Mouse (Mus musculus) heart, embryonic 10.5 days (tissue): ENCODE measurements around the gene Sbno2. TPM values are rescaled to one million over a fixed set of nuclear protein-coding genes. Genes with fewer than 3 reads are reported as not detected.
A peak's percentile ranks its signal among the peaks of the same experiment; 100 is the strongest.
"Not testable (repeated sequence)": the region's sequence is repeated elsewhere in the genome, so short reads cannot be mapped to it uniquely, and the experiment has no call there.

Experiments used
- DNase-seq: peaks from one replicate; pipeline ENCODE4 v3.0.0-alpha.2; 2017; ENCODE audit warnings: low spot score
- H3K27ac ChIP-seq: fragments of 300-500 bp; sonication (generic); 2 replicates; pipeline ENCODE4 v1.5.1; 2016; ENCODE audit warnings: mild to moderate bottlenecking
- H3K27me3 ChIP-seq: fragments of 300-500 bp; sonication (generic); 2 replicates; pipeline ENCODE4 v1.6.1; 2016; ENCODE audit warnings: mild to moderate bottlenecking; ENCODE audit not compliant: poor library complexity, insufficient read depth, severe bottlenecking
- H3K36me3 ChIP-seq: fragments of 300-500 bp; sonication (generic); 2 replicates; pipeline ENCODE4 v1.6.1; 2016; ENCODE audit warnings: mild to moderate bottlenecking, moderate library complexity
- H3K4me1 ChIP-seq: fragments of 300-500 bp; sonication (generic); 2 replicates; pipeline ENCODE4 v1.6.1; 2016; ENCODE audit warnings: mild to moderate bottlenecking
- H3K4me3 ChIP-seq: fragments of 300-500 bp; sonication (generic); 2 replicates; pipeline ENCODE4 v1.5.1; 2016; ENCODE audit warnings: mild to moderate bottlenecking, moderate library complexity
- H3K9me3 ChIP-seq: fragments of 300-500 bp; sonication (generic); 2 replicates; pipeline ENCODE4 v1.6.1; 2016; ENCODE audit warnings: mild to moderate bottlenecking, moderate library complexity
- WGBS: fragments of 180-500 bp; shearing (Covaris S2); methylation state at CpG from one replicate; pipeline ENCODE4 v1.1.7; 2016; 5-methylcytosine and 5-hydroxymethylcytosine counted together
- polyA plus RNA-seq: library from polyadenylated mRNA; unstranded; fragments of >200 nt; fragmentation: Nextera tagmentation; extraction: Ambion mirVana; gene quantifications from 2 replicates; pipeline ENCODE4 v1.2.1, GENCODE M21; 2016

Gene Sbno2
- polyA plus RNA-seq, 1 experiment from 2014 or later = 15.6 TPM

DNA sequence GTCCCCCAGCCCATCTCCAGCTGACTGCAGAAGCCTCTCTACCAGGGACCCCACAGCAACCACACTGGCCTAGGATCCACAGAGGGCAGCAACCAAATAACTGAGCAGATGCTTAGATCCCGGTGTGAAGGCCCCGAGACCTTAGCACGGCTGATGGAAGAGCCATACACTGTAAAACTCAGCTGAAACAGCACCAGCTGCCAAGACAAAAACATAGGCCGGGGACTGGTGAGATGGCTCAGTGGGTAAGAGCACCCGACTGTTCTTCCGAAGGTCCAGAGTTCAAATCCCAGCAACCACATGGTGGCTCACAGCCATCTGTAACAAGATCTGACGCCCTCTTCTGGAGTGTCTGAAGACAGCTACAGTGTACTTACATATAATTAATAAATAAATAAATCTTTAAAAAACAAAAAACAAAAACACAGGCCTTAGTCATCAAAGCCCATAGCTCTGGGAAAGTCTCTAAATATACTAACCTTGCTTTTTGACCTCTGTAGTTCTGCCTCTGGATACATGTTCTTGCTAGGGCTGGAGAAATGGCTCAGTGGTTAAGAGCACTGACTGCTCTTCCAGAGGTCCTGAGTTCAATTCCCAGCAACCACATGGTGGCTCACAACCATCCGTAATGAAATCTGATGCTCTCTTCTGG lies 63.8 kb downstream of the Sbno2 start:
- Histone ChIP-seq H3K36me3 (peaks cover 21% of the 10 kb centered on the region), H3K4me1 (peaks cover 22% of the 10 kb centered on the region), H3K27ac (0 out of 2 replicates have a peak overlapping the region, but pooled peaks have one; percentile 0)
- WGBS = 82% methylated on average over 8 of the region's 8 CpGs
- H3K4me3 ChIP-seq, H3K27me3 ChIP-seq, DNase-seq, H3K9me3 ChIP-seq: not testable (repeated sequence)

DNA sequence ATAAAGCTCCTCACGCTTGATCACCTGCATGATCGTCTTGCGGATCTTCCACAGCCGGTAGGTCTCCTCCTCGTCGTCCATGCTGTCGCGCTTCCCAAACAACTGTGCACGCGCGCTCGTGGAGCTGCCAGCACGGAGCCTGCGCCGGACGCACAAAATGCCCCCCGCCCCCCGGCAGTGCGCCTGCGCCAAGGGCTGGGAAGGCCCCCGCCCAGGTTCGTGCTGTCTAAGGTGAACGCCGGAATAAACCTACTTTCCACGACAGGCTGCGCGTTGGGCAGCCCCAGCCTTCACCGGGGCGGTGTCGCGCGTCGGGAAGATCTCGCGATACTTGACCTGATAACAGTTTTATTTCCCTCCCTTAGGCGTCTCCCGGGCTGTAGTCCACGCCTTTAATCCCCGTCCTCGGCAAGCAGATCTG lies 65.8 kb downstream of the Sbno2 start, which contains the start of gene Polr2e:
TSS of gene Polr2e (minus strand) at position 237 of the 421 bp plus-strand sequence.
- H3K4me1 ChIP-seq = peaks cover 38% of the 10 kb centered on the region
- no peaks in the 10 kb centered on the region for H3K27me3 ChIP-seq
- peak within 1 kb of the TSS; percentile 87 for H3K27ac ChIP-seq

DNA sequence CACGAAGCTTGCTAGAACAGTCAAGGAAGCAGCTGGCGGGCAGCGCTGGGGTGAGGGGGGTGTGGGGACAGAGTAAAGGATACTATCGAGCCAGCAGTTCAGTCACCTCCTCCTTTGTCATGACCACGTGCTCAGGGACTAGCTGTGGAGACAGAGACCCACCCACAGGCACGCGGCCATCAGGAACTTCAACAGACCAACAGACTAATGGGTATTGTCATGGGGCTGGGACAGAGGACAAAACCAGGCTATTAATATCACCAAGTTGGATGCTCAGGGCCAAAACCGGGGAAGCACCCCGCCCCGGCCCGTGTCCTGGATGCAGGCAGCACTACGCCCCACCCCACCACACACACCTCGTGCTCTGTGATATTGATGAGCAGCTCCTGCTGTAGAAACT lies 68.5 kb downstream of the Sbno2 start:
- peaks cover 61% of the 10 kb centered on the region for H3K4me1 ChIP-seq
- no peaks in the 10 kb centered on the region for H3K9me3 ChIP-seq
- DNase-seq = no peak
- H3K27me3 ChIP-seq = no peaks in the 10 kb centered on the region
- H3K4me3 ChIP-seq = 0 out of 2 replicates have a peak overlapping the region, but pooled peaks have one; percentile 12
- WGBS = 93% methylated on average over 13 of the region's 13 CpGs
- no peak overlapping the region for H3K27ac ChIP-seq
- H3K36me3 ChIP-seq = peaks cover 44% of the 10 kb centered on the region

More for the DNA sequence above, 65.8 kb downstream of the Sbno2 start, which contains the start of gene Polr2e:
- Histone ChIP-seq H3K4me3 (peak within 1 kb of the TSS; percentile 82), H3K36me3 (peaks cover 41% of the 10 kb centered on the region), H3K9me3 (no peaks in the 10 kb centered on the region)
- under 1% methylated on average over 40 of the region's 40 CpGs for WGBS
- peak; percentile 98 for DNase-seq

DNA sequence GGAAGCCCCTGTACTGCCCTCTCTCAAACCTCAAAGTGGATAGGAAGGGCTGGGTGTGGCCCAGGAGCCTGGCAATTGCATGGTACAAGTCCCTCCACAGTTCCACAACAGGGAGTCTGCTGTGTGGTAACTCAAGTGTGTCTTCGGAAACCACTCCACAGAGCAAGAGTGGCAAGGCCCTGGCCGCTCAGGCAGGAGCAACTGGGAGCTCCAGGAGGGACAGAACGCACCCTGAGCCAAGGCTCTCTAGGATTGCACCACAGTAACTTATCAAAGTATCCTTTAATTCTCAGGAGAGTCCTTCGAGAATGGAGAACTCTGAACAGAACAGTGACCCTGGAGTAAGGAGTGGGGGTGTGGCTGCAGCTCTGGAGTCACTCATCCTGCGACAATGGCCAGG lies 69.7 kb downstream of the Sbno2 start:
- WGBS = 87% methylated on average over 5 of the region's 5 CpGs
- Histone ChIP-seq H3K36me3 (peaks cover 51% of the 10 kb centered on the region), H3K27me3 (no peaks in the 10 kb centered on the region), H3K4me1 (peaks cover 67% of the 10 kb centered on the region), H3K4me3 (no peak overlapping the region), H3K9me3 (no peaks in the 10 kb centered on the region), H3K27ac (peak overlapping the region; percentile 48; the same call in 1 of the 2 replicates)
- DNase-seq = no peak

DNA sequence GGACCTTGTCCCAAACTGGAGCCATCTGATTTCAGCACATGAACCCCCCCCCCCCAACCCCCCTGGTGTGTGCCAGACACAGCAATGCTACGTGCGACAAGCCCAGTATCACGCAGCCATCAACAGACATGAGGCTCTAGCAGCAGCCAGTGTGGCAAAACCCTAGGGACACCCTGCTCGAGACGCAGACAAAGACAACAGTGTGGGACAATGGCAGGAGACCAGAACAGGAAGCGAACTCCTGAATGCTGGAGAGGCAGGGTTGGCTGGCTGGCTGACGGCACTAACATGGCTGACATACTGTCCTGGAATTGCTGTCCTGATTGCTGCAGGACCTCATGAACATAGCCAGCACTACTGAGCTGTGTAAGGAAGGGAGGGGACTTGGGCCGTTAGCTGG lies 70.2 kb downstream of the Sbno2 start:
- no peak for DNase-seq
- Histone ChIP-seq H3K27ac (peak overlapping the region; percentile 48; the same call in 1 of the 2 replicates), H3K4me3 (no peak overlapping the region), H3K27me3 (no peaks in the 10 kb centered on the region), H3K4me1 (peaks cover 67% of the 10 kb centered on the region), H3K36me3 (peaks cover 56% of the 10 kb centered on the region), H3K9me3 (no peaks in the 10 kb centered on the region)
- WGBS = 66% methylated on average over 8 of the region's 8 CpGs

DNA sequence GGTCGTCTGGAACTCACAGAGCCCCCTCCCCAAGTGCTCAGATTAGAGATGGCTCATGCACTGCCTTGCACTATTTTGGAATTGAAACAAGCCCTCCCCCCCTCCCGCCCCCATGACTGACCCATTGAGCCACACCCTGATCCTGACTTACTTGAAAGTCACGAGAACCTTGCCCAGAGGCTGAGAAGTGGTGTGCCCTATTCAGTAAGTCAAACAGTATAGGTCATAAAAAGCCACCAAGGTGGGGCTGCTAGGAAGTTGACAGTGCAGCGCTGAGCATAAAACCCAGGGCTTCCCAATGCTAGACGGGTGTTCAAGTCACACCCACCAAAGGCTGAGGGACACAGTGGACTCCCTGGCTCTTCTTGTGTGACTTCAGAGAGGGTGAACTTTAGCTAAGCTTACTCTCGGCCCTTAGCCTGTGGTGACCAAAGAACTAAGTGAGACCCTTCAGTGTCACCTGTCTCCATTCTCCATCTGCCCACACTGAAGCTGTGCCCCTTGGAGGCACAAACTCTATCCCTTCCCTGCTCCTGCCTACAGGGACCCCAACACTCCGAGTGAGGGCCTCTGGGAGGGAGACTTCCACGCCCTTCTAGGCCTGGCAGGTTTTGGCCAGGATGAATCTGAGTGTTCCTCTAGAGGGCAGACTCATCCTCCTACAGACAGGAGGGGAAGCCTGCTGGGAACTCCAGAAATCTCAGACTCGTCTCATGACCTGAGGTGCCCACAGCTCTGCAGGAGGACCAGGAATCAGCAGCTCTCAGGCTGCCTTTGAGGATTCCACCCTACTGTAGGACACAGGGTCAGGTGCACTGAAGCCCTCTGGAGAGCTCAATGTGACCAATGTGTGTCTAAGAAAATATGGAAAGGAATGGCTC lies 71.6 kb downstream of the Sbno2 start:
- Histone ChIP-seq H3K27me3 (no peaks in the 10 kb centered on the region), H3K4me1 (peaks cover 61% of the 10 kb centered on the region), H3K4me3 (peak overlapping the region; percentile 20; the same call in 1 of the 2 replicates), H3K36me3 (peaks cover 68% of the 10 kb centered on the region), H3K27ac (peak overlapping the region; percentile 78), H3K9me3 (no peaks in the 10 kb centered on the region)
- WGBS = 27% methylated on average over 9 of the region's 9 CpGs
- no peak for DNase-seq

DNA sequence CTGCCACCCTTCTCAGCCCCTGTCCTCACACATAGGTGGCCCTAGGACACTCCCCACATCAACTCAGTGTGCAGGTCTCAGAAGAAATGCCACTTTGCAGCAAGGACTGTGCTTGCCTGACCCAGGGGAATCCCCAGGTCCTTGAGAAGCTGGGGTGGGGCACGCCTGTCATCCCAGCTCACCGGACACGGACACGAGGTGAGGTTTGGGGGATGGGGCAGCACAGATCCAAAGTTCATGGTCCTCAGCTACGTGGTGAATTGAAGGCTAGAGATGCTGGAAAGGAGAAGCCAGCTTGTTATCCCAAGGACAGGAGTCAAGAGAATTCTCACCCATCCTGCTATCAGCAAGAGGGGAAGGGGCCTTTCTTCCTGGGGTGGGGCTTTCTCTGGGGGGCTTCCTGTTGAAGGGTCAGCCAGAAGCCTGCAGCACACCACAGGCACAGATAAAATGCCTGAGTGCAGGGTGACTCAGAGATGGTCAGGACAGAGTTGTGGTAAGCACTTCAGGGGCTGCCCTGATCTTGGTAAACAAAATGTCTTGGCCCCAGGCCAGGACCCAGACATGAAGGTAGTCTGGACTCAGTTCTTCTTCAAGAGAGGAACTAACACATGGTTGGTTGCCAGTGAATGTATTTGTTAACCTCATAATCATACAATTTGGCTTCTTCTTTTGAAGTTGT lies 72.4 kb downstream of the Sbno2 start:
- Histone ChIP-seq H3K36me3 (peaks cover 64% of the 10 kb centered on the region), H3K27ac (peak overlapping the region; percentile 78), H3K4me3 (peak overlapping the region; percentile 20; the same call in 1 of the 2 replicates), H3K9me3 (no peaks in the 10 kb centered on the region), H3K27me3 (no peaks in the 10 kb centered on the region), H3K4me1 (peaks cover 53% of the 10 kb centered on the region)
- no peak for DNase-seq
- WGBS = 27% methylated on average over 5 of the region's 5 CpGs

DNA sequence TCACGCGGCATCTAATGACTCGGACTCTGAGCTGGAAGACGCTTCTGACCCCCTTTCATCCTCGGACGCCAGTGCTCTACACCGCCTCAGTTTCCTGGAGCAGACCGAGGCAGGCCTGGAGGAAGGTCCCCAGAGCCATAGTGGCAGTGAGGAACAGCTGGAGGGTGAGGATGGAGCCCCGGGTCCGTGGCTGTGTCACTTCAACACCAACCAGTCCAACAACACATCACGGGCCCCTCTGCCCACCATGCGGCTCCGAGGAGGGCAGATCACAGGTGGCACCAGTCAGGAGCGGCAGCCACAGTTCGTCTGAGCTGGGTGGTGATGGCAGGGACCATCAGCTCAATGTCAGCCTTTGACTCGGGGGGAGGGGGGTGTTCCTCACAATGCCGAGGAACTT lies 74.6 kb downstream of the Sbno2 start:
- H3K9me3 ChIP-seq = no peaks in the 10 kb centered on the region
- no peaks in the 10 kb centered on the region for H3K27me3 ChIP-seq
- no peak for DNase-seq
- peaks cover 50% of the 10 kb centered on the region for H3K4me1 ChIP-seq
- H3K36me3 ChIP-seq = peaks cover 60% of the 10 kb centered on the region
- H3K4me3 ChIP-seq = no peak overlapping the region
- WGBS = 86% methylated on average over 17 of the region's 17 CpGs
- H3K27ac ChIP-seq = peak overlapping the region; percentile 45; the same call in 1 of the 2 replicates

DNA sequence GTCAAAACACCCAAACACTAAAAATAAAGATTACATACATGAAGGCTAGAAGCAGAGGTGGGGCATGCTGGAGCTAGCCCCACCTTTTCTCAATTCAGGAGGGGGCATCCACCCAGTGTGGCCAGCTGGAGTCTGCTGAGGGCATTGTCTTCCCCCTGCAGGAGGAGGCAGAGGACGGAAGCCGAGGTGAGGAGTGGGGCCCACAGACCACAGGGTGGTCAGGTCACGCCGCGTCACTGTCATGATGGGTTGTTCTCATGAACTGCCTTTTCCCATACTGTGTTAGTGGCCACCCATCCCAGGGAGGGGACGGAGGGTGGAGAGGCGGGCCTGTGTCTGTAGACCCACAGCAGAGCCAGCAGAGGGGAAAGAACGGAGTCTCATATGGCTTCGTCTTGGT lies 75.2 kb downstream of the Sbno2 start:
- no peak for DNase-seq
- Histone ChIP-seq H3K9me3 (no peaks in the 10 kb centered on the region), H3K27ac (no peak overlapping the region), H3K4me3 (no peak overlapping the region), H3K27me3 (no peaks in the 10 kb centered on the region), H3K36me3 (peaks cover 55% of the 10 kb centered on the region), H3K4me1 (peaks cover 50% of the 10 kb centered on the region)
- WGBS = 86% methylated on average over 9 of the region's 9 CpGs

DNA sequence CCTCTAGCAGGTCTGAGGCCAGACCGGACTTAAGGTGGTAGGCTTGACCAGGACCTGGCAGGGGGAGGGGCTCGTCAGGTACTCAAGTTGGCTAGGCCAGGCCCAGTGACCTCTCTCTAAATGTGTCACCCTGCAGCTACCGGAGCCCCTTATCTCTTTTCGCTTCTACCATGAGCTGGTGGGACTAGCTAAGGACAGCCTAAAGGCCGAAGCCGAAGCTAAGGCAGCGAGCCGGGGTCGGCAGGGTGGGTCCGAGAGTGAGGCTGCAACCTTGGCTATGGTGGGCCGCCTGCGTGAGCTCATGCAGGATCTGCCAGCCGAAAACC lies 76.9 kb downstream of the Sbno2 start:
- H3K4me3 ChIP-seq = no peak overlapping the region
- WGBS = 88% methylated on average over 13 of the region's 13 CpGs
- peaks cover 40% of the 10 kb centered on the region for H3K4me1 ChIP-seq
- H3K9me3 ChIP-seq = no peaks in the 10 kb centered on the region
- H3K36me3 ChIP-seq = peaks cover 45% of the 10 kb centered on the region
- no peaks in the 10 kb centered on the region for H3K27me3 ChIP-seq
- H3K27ac ChIP-seq = no peak overlapping the region
- DNase-seq = no peak

DNA sequence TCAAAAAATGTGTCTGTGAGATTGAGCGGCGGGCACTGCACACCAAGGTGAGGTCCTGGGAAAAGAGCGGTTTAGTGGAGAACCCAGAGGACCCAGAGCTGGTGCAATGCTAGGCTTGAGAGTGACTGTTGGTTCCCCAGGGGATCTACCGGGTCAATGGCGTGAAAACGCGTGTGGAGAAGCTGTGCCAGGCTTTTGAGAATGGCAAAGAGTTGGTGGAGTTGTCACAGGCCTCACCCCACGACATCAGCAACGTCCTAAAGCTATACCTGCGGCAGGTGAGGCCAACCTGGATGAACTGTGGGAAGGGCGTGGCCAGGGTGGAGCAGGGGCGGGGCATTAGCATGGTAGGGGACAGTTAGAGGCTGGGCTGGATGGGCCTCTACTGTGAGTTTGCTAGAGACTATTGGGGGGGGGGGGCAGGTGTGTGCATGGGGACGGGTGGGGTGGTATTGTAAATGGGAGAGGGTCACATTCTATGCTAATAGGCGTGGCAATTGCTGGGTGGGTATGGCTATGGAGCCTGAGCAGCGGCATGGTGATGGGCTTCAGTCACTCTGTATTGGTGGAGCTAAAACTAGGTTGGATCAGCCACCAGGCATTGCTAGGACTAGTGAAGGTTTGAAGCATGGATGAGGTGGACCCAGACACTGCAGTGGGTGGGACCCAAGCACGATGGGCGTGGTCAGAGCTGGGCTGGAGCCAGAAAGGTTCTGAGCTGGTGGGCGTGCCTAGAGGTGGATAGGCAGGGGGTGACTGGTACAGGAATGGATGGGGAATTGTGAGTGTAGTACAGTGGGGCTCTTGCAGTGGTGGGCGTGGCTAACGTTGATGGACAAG lies 77.5 kb downstream of the Sbno2 start:
- Histone ChIP-seq H3K27ac (no peak overlapping the region), H3K4me3 (no peak overlapping the region), H3K4me1 (peaks cover 34% of the 10 kb centered on the region), H3K27me3 (no peaks in the 10 kb centered on the region), H3K36me3 (peaks cover 48% of the 10 kb centered on the region), H3K9me3 (no peaks in the 10 kb centered on the region)
- DNase-seq = no peak
- WGBS = 70% methylated on average over 20 of the region's 20 CpGs

DNA sequence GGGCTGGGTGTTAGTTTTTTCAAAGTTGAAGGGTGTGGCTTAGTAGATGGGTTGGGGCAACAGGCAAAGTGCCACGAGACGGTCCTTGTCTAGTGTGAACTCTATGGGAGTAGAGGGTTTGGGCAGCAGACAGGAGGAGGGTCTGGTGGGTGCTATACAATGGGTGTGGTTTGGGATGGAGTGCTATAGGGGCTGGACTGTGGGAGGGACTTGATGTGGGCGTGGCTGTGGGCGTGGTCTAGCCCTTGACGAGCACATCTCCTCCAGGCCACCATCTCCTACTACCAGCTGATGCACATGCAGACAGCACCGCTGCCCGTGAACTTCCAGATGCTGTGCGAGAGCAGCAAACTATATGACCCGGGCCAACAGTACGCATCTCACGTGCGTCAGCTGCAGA lies 79.5 kb downstream of the Sbno2 start:
- DNase-seq = no peak
- peaks cover 59% of the 10 kb centered on the region for H3K36me3 ChIP-seq

More for the DNA sequence above, 79.5 kb downstream of the Sbno2 start:
- 59% methylated on average over 12 of the region's 12 CpGs for WGBS
- Histone ChIP-seq H3K4me3 (no peak overlapping the region), H3K27me3 (no peaks in the 10 kb centered on the region), H3K9me3 (no peaks in the 10 kb centered on the region), H3K4me1 (peaks cover 22% of the 10 kb centered on the region), H3K27ac (no peak overlapping the region)
